Mouse (Mus musculus) adrenal gland, adult (tissue): ENCODE measurements around the gene Mpped2.
A peak's percentile ranks its signal among the peaks of the same experiment; 100 is the strongest.

Source experiments
- DNase-seq, 2 experiments: peaks; one replicate each; pipeline ENCODE4 v3.0.0; 2022 to 2023; ENCODE audit warnings: low spot score in 1 of 2; ENCODE audit not compliant: inconsistent age in 2 of 2

Gene Mpped2

DNA sequence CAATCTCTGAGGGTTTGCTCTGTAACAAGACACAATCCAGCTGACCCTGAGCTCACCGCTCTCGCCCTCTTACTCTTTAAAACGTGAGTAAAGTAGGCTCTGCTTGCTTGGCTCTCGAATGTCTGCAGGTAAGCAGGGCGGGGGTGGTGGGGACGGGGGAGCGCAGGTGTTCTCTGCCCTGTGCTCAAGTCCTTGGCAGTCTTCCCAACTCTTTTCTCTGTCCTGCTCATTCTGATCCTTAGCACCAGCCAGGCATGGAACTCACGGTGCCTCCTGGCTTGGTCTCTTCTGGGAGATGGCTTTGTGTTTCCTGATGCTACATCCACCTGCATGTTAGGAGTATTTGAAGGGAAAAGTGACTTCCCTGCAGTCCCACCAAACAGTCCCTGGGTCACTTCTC, 158.4 kb downstream of the Mpped2 start:
- DNase-seq = no peak

DNA sequence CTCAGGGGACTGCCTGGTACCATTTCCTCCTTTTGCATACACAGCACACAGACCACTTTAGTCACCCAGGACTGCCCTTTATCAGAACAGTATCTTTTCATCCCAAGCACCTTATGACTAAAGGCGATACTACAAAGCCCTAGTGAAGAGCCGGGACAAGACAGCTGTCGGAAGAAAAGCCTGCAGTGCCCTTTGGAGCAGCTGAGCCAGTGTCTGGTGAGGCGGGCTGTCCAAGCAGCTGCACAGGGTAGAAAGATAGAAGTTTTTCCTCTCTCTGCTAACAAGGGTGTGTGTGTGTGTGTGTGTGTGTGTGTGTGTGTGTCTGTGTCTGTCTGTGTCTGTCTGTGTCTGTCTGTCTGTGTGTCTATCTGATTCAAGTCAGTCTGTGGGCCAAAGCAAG, 161.1 kb downstream of the Mpped2 start:
- DNase-seq = peak in 1 of 2 experiments; percentile 42

DNA sequence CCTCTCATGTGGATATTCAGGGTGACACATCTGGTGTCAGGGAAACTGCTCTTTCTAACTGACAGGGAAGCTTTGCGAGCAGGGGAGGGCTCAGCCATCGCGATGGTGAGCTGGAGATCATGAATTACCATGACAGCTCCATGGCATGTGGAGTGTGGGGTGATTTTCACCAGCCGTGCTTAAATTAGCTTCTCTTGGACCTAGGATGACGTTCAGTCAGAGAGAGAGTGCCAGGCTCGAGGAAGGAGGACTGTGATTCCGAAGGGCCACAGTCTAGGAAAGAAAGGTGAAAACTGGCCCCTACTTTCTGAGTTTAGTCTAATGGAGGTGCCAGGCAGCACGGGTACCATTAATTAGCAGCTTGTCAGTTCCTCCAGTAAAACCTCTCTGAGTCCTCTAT, 161.7 kb downstream of the Mpped2 start:
- DNase-seq = peak in 1 of 2 experiments; percentile 33

DNA sequence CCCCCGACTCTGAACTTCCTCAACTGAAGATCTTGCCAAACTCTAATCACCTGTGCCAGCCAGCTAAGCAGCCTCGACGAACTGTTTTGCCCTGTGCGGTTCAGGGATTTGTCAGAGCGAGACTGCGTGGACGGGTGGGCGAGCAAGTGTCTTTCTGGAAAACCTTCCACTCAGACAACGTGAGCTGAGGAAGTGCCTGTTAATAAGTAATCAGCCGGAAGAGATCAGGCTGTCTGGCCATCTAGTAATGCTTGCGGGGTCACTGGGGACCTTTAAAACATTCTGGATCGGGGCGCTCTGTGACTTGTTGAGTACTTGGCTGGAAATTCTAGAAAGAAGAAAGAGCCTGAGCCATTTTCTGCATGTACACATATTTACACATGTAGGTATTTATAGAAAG, 162.1 kb downstream of the Mpped2 start:
- no peak for DNase-seq

DNA sequence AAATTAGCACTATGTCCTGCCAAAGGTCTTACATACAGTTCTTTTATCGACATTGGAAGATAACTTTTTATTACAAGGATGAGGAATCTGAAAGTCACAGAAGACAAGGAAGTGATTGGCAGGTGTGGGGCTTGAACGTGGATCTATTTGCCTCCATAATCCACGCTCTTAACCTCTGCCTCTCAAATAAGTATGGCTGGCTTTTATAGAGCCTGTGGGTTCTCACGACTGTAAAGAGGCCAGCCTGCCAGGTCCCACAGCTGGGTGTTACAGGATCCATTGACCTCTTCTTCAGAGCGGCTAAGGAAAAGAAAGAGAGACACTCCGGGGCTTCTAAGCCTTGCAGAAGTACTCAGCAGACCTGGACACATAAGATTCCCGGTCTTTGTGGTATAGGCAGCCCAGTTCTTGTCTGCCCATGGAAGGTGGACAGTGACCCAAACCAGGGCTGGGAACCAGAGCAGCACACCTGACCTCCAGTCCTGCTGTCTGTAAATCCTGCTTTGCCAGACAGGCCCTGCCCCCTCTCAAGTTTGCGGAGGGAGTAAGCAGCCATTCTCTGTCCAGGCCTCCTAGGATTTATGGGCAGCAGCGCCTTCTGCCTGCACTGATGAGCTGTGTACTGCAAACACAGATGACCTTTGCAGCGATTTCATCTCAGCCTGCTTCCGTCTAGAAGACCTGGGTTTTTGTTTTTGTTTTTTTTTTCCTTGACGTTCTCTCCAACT, 162.7 kb downstream of the Mpped2 start:
- DNase-seq = peak; percentile 64 to 83

DNA sequence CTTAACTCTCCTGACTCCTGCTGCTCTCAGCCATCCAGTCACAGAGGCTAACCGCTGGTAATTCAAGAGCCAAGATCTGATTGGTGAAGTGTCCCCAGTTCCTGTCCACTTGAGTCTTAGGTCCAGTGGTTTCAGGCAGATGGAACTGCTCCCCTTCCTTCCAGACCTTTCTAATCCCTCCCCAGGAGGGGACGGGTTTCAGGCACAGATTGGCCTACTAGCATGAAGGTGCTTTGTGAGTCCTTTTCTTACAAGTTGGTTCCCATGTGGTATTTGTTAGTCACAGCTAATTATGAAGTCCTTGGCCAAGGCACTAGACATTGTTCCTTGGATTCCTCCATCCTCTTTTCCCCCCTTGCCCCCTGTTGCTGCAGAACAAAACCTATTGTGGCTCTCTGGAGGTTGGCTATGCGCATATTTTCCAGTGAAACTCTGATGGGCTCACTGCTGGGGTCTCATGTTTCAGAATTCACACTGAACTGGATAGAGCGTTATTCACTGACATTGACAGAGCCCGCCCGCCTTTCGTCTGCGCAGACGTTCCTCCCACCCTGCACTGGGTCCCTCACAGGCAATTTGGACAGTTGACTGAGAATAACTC, 163.4 kb downstream of the Mpped2 start:
- peak in 1 of 2 experiments; percentile 33 for DNase-seq

DNA sequence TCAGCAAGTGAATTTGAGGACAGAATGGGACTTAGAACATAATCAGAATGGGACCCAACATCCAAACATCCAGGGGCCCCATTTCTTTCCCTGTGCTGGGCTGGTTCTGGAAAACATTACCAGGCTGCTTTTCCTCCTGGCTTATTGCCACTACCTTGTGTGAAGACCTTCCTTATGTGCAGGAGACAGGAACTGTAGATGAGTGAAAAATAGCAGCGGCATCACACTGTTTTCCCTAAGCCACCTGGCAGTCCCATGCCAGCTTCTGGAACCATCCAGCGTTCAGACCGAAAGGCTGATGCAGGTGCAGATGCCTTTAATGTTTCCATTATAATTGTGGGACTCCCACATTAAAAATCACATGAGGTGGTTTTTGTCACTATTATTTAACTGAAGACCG, 164.2 kb downstream of the Mpped2 start:
- no peak for DNase-seq

DNA sequence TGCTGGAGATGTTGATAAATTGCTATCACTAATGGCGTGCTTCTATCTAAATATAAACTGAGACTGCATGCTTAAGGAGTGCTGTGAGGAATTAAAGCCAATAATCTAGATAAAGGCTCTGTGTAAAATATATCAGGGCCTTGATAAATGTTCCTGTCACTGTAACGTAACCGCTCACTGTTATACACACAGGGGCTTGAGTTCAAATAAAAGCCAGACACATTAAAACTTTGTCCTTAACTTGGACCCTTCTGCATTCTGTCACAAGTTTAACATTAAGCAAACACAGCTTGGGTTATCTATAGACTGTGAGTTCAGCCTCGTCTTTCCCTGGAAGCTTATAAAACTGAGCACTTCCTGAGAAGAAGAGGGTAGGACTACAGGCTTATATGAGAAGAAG, 164.6 kb downstream of the Mpped2 start:
- DNase-seq = no peak

DNA sequence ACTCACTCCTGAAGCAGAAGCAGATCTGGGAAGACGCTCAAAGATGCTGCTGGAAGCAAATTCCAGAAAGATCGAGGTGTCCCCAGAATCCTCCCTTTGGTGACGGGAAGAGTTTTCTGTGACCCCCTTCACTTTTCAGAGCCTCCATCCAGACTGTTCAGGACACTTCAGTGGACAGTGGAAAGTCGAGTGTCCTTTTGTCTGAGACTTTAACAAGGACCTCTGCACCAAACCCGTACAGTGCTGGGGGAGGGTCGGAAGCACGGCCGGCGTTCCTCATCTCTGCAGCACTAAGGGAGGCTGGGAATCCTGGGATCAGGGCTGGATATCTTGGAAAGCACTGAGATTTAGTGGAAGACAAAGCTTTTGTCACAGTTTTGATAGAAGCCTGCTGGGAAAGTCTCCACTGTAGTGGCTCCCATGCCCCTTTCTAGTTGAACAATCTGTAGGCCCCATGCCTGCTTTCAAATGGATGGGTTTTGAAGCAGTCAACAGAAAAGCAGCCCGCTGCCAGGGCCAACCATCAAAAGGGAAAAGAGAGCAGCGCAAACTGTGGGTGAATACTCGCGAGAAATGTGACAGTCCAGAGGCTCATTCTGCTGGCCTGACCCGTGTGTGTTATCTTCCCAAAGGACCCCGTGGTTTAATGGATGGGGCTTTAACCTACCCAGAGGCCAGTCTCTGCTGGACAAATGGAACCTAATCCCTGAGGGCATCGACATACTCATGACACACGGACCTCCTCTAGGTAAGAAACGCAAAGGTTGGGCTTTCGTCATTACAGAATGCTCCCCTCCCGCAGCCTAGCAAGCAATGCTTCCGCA, 168.0 kb downstream of the Mpped2 start:
- no peak for DNase-seq

DNA sequence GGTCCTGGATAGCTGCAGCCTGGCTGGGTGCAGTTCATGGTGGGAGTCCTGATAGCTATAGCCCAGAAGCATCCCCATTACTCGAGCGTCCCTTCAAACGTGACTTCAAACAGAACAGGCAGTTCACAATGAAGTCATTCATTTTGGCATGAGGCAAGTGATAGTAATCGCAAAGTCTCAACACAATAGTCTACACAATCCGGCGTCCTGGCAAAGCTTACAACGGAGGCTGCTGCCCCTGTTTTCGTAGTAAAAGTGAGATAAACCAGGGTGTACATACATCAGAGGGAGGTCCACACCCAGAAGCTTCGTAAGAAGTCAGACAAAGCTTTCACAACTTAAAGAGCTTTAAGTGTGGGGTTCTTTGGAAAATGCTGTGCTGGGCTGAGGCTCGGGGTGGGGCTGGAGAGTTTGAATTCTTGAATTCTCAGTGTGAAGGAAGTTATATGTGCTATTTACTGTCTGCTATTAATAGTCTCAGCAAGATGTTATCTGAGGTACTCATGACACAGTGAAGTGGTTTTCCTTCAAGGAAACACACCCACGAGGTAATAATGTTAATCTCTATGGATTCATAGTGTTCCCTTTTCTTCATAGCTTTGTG, 170.1 kb downstream of the Mpped2 start:
- no peak for DNase-seq

DNA sequence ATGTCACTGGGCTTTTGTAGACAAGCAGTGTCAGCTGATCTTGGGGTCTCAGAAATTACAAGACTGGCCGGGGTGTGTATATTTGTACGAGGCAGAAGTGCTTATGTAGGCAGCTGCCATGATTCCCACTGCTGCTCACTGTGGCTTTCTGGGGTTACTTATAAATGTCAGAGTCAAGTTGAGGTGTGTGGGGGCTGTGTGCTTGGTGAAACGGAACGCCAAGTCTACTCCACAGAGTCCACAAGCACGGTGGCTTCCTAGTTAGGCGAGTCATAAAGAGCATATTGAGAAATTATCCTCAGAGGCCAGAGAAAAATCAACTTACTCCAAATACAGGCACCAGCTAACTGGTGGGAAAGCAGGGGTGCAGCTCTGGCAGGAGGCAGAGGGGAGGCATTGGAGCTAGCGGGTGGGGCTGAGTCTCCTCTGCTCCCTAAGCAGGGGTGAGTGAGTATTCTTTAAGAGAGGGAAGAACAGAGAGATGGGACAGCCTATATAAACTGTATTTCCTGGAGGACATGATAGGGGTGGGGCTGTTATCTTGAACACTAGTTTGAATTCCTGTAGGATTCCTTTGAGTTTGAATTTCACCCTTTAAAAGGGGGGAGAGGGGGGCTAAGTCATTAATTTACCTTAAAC, 172.2 kb downstream of the Mpped2 start:
- DNase-seq = no peak

DNA sequence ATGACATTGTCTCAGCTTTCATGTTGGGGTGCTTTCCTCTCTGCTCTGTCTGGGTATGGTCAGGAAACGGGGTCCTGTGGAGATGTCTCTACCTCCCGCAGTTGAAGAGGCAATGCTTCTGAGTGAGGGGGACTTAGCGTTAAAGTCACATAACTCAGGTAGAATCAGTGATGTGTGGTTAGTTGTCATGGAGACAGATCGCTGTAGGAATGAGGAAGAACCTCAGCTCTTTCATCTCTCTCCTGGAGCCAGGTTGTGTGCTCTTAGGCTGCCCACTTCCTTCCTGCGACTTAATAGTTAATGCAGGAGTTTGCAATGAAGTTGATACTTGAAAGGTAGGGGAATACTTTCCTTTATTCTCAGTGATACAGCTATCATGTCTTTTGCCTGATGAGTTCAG, 173.2 kb downstream of the Mpped2 start:
- DNase-seq = no peak

DNA sequence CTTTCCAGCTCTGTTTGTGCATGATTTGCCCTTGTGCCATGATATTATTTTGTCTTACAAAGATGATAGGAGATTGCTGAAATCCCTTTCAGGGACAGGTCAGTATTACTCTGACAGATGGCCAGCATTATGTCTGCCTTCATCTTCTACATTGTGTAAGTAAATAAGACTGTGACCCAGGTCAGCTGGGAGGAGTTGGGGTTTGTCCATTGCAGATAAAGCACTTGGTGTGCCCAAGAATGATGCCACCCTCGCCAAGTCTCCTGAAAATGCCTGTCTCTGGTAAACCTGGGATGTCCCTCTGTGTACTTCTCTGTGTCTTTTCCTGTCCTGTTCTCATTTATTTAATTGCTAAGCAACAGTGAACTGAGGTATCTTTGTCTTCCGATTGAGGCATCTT, 177.8 kb downstream of the Mpped2 start:
- no peak for DNase-seq

DNA sequence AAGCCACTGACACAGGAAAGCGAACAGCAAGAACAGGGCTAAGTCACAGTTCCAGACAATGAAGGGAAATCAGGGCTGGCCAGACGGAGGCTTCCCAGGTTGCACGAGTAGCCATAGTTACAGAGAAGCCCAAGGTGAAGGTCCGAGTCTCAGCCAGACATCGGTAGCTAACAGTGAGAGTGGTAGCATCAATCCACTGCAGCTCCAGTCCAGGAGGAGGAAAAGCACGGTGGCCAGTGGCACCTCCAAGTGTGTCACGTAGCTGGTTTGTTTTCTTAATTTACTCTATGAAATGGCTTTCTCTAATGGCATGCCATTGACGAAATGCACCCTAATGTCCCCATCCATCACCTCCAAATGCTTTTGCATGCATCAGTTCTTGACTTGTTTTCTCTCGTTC, 180.1 kb downstream of the Mpped2 start:
- DNase-seq = peak in 1 of 2 experiments; percentile 61

DNA sequence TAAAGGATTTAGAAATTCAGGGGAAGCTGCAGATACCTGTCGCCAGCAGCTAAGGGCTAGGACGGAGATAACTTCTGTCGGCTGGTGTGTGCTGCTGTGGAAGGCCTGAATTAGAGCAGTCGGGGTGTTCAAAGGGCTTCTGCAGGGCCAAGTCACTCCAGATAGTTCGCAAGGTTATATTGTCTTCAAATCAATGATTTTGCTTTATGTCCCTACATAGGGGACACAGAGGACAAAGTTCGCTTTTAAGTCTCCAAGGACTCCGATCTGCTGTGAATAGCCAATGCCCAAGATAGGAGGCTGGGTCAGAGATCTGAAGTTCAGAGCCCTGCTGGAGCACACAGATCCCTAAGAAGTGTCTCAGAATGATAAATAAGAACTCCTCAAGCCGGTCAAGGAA, 190.3 kb downstream of the Mpped2 start:
- DNase-seq = no peak

DNA sequence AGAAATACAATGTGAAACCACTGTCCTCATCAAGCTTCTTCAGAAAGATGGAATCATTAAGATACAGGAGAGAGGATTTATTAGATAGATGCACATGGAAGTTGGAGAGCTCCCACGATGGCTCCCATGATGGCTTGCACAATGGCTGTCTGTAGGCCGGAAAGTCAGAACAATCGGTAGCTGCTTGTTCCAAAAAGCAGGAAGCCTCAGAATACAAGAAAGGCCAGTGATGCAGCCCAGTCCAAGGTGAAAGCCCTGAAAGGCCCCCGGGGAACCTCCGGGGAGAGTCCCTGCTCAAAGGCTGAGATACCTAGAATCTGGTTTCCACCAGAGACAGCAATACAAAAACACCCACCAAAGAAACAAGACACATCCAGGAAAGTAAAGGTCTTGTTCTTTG, 195.1 kb downstream of the Mpped2 start:
- DNase-seq = no peak

DNA sequence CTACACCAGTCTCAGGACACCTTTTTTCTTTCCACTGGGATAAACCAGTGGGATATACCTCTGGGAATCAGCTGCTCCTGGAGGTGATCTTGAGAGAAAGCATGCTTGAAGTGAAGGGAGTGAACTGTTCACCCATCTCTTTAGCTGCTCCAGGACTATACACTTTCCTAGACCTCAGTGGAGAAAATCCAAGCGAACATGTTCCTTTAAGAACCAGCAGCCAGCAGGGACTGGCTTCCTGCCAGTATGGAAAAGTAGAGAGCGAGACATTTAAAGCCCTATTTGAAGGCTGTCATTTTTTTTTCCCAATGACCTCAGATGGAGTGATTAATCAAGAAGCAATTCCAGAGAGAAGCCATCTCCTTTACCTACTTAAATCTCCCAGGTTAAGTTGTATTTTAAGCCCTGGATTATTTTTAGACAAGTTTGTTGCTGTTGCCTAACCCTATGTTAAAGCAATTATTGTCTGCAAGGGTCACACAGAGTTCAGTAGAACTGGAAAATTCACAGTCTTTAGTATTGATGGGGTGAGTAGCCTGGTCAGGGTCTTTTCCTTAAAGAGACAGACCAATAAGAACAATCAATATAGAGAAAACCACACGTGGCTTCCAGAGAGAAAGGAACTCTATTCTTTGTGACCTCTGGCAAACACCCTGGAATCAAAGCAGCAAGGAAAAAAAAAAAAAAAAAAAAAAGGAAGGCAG, 196.4 kb downstream of the Mpped2 start:
- peak; percentile 55 to 88 for DNase-seq

DNA sequence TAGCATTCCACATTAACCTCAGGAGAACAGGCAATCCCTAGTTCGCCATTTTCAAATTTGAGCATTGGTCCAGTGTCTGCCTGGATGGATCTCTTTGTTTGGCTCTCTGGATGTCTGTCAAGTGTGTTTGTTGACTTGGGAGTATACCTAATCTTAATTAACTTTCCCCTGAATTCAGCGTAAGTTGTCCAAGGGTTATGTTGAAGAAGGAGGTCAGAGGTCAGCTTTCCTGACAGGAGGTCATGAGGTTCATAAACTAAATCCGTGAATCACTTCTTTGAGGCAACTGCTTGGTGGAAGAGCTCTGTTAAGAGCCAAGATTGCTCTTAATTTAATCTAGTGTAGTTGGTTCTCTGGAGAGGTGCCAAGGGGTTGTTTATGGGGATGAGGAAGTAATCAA, 200.3 kb downstream of the Mpped2 start:
- peak in 1 of 2 experiments; percentile 15 for DNase-seq

DNA sequence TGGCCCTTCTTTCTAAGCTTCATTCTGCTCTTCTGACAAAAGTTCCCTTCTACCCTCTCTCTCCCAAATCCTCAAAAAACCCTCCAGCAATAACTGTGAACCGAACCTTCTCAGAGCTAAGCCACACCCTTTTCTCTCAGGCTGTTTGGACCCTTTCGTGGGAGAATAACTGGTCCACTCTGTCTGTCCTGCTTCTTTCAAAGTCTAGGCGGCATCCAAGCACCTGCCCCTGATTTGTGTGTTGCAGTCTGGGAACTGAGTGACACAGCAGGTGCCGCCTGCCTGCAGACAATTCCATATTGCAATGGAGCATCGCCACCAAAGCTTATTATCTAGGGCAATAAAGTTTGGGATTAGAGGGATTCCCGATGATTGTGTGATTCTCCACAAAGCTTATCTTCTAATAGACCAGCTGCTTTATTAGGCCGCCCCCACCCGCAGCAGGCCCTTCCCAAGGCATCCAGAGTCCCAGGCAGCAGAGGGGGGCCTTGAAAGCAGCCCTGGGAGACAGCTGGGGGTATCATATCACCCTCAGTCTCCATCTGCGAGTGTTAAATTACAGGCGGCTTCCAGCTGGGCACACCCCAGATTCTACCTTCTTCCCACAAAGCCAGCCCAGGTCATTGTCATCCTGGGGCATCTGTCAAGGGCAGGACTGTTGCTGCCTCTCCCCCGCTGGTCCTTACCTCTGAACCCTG, 202.4 kb downstream of the Mpped2 start:
- DNase-seq = peak in 1 of 2 experiments; percentile 13

DNA sequence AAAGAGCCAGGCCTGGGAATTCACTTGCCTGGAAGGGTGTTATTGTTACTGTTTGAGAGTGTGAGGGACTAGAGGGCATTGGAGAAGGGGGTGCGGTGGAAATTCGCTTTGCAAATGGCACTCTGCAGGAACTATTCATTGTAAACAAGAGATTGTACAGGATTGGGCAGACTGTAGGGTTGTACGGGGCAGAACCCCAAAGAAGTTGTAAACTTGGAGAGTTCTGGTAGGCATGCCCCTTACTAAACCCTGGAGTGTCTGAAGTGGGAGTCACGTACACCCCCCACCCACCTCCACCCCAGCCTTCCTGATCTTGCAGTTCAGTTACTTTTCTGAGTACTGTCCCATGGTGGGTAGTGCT, 202.9 kb downstream of the Mpped2 start:
- no peak for DNase-seq
